Mouse (Mus musculus) liver, embryonic 14.5 days (tissue): Measurements from ENCODE around the gene Cd79b.

ENCODE experiments used
- CTCF ChIP-seq: IDR thresholded peaks from 2 replicates; pipeline ENCODE4 v1.5.1; 2016; ENCODE audit warnings: antibody characterized with exemption, low read depth, control low read depth
- EP300 ChIP-seq: IDR thresholded peaks from 2 replicates; pipeline ENCODE4 v1.6.1; 2016; ENCODE audit warnings: antibody characterized with exemption, low read depth

DNA sequence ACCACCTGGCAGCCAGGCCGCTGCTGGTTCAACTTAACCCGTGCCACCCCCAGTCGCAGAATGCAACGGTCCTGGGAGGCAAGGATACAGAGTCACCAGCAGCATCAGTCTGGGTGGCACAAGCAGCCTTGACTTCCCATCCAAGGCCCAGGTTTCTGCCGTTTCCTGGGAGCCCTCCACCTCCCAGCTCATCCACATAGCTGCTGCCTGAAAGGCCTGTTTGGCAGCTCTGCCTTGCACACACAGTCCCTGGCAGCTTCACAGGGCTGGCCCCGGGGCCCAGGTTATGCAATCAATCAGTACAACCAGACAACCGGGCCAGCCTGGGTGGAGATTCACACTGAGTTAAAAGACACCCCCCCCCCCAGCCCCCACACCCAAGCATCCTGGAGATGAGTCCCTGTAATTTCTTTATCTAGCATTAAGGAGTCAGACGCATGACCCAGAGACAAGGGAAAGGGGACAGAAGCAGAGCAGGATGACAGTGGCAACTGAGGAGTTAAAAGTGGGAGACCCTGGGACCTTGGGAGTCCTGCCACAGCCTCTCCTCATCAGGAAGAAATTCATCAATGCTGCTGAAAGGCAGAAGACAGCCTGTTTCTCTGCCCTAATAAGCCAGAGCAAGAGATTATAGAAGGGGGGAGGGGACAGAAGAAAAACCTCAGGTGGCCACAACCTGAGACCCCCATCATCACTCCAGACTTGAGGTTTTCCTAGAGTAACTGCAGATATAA is 46.1 kb downstream of the Cd79b start:
- no peak for TF ChIP-seq CTCF
- TF ChIP-seq EP300, result no peak
